Mouse (Mus musculus) monocyte, adult 5-6 weeks (primary cell): ENCODE data around the gene Sytl3. TPM values are rescaled to one million over a fixed set of nuclear protein-coding genes. Genes with fewer than 3 reads are reported as not detected.
"Not testable (repeated sequence)": the region's sequence is repeated elsewhere in the genome, so short reads cannot be mapped to it uniquely, and the experiment has no call there.

Experiments
- ATAC-seq: fragments of 153-309, 156-312 bp; replicated peaks from 2 replicates; pipeline ENCODE4 v1.8.0; 2017; ENCODE audit warnings: mild to moderate bottlenecking; ENCODE audit not compliant: low TSS enrichment, insufficient number of reproducible peaks, severe bottlenecking, poor library complexity, low FRiP score
- total RNA-seq: library from RNA; stranded (forward); fragments of 200-1000, 200-491, 200-594 nt; gene quantifications from 3 replicates; pipeline ENCODE4 v1.2.3, GENCODE M21; 2017

Sytl3 gene
- total RNA-seq, 1 experiment from 2014 or later, result 92.4 TPM

DNA sequence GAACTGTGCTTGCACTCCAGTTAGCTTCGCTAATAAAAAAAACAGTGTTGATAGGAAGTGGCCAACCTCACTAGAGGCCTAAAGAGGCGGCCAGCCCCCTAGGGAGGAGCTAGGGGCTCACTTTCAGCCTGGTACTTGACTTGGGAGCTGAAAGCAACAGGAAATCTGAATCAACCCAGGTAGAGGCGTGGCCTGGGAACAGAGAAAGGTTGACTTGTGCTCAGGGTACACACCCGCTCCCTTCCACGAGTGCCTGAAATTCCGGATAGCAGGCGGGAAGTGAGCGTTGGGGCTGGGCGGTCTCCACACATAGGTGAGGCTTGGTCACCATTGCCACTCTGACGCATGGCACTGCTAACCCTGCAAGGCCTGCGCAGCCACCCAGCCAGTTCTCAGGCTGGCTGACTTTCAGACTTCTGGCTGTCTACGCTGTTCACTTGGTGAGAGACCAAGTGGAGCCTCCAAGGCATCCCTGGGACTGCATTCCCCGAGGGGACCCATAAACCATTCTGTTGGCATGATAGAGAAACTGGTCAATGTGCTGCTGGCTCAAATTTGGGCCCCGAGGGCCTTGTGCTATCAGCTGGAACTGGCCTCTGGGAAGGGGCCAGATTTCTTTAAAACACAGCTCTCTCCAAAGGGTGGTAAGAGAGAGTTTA lies 18.0 kb upstream of the Sytl3 start:
- ATAC-seq, result 0 out of 2 replicates have a peak, but pooled peaks have one; percentile 11

GRCm38 (mm10) chr17:6644210-6644609 lies 14.7 kb upstream of the Sytl3 start:
- not testable (repeated sequence) for ATAC-seq

DNA sequence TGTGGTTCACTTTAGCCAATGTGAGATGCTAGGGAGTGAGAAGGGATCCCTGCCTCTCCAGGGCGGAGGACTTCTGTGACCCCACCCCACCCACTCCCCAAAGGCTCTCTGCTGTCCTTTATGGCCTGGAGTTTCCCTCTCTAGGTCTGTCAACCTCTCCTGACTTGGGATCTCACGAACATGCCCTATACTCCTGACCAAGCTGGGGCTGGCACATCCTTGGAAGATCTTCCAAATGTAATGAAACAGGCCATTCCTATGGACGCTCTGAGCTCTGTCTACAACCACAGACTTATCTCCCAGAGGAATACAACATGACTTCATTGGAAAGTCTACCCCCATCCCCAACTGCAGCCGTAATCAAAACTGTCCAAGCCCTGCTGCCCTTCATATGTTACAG lies 14.2 kb upstream of the Sytl3 start:
- ATAC-seq, result not testable (repeated sequence)

DNA sequence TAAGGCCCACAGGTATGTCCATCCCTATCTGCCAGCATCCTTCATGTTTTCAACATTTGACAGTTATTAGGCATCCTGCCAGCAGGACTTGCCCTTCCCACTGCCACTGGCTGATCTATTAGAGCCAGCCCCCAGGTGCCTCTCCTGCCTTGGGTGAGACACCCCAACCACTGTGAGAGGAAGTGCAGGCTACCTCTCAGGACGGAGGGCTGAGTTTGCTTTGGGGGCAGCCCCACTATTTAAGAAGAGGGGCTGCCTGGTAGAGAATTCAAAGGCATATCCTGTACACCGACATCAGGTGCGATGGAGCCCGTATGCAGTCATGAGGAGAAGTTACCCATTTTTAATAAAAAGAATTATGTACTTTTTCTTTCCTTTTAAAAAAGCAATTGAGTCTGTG lies 13.2 kb upstream of the Sytl3 start:
- ATAC-seq, result not testable (repeated sequence)

GRCm38 (mm10) chr17:6646841-6647240 lies 12.1 kb upstream of the Sytl3 start:
- not testable (repeated sequence) for ATAC-seq

DNA sequence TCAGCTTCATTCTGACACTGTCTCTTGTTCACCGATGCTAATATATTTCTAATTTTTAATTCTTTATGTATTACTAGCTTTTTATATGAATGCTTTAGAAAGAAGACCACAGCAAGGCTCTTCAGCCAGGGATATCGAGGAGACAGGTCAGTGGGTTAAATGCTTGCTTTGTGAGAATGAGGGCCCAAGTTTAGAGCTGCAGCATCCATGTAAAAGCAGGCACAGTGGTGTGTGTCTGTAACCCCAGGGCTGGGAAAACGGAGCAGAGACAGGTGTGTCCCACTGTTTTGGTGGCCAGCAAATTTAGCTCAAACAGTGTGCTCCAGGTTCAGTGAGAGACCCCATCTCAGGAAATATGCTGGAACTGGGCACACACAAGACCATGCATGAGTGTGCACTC lies 11.4 kb upstream of the Sytl3 start:
- ATAC-seq, result not testable (repeated sequence)

GRCm38 (mm10) chr17:6650904-6651565 lies 7.9 kb upstream of the Sytl3 start:
- not testable (repeated sequence) for ATAC-seq

- not testable (repeated sequence) for ATAC-seq
Measured at GRCm38 (mm10) chr17:6653341-6653946, 5.4 kb upstream of the Sytl3 start.

DNA sequence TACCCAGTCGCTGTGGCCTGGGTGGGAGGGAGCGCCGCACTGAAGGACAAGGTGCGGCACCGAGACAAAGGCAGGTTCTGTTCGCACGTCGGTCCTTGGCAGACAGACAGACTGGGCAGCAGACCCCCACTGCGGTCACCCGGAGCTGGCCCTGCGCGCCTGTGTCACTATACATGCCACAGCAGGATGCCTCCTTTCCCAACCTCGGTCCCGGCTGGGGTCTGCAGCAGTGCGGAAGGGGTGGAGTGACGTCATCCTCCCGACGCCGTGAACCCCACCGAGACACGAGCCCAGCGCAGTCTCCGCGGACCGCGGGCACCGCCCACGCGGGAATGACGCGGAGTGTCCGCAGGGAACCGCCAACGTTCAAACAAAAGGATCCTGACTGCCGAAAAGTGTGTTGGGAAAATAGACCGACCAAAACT lies 3.8 kb upstream of the Sytl3 start:
- peak; percentile 34 for ATAC-seq

DNA sequence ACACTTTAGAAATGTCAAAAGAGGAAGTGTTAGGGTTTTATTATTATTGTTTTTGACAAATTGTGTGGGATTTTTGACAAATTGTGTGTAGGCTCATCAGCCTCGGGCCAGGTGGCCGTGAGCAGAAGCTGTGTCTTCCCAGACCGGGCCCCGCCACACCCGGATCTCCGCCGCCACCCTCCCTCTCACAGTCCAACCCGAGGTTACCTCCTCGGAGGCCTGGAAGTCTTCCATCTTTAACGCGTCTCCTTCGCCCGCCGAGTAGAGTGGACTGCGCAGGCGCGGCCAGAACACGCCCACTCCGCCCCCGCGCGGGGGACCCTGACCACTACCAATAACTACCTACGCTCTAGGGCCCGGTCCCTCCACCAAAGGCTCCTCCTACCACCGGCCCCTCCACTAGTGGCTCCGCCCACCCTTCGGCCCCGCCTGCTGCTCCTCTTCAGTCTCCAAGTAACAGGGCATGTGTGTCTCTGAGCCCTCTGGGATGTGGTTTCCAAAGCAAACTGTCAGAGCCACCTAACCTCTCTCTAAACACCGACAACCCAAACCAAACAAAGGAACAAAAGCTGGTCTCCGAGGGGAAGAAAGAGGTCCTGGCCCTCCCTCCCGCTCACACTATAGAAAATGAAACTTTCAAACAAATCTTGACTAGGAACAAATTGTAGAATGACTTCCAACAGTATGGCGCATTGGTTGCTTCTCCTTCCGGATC lies 3.2 kb upstream of the Sytl3 start, which contains the start of gene Dynlt1f:
Gene Dynlt1f (minus strand): TSS at position 334 of the 715 bp plus-strand sequence.
- ATAC-seq, result peak; percentile 92

DNA sequence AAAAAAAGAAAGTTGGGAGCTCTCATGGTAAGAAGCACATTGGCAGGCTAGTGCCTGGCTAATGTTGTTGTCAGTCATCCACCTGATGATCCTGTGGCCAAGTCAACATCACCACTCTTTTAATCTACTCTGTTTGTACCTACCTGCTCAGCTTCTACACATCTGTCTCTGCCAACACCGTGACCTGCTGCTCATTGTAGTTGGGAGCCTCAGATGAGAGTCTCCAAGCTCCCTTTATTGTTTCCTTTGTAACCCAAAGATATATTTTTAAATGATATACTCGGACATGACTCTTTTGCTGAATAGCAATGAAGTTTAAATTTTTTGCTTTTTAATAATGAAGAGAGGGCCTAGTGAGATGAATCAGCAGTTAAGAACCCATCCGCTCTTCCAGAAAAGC lies 2.4 kb upstream of the Sytl3 start:
- ATAC-seq, result not testable (repeated sequence)

GRCm38 (mm10) chr17:6660589-6660988 lies 1.7 kb downstream of the Sytl3 start:
- not testable (repeated sequence) for ATAC-seq

GRCm38 (mm10) chr17:6661093-6661816 lies 2.4 kb downstream of the Sytl3 start:
- ATAC-seq, result 0 out of 2 replicates have a peak, but pooled peaks have one; percentile 12

DNA sequence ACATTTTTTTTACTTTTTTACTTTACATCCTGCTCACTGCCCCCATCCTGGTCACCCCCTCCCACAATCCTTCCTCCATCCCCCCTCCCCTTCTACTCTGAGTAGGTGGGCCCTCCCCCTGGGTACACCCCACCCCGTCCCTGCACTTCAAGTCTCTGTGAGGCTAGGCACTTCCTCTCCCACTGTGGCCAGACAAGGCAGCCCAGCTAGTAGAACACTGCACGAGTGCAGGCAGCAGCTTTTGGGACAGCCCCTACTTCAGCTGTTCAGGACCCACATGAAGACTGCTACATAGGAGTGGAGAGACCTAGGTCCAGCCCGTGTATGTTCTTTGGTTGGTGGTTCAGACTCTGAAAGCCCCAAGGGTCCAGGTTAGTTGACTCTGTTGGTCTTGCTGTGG lies 3.9 kb downstream of the Sytl3 start:
- not testable (repeated sequence) for ATAC-seq

GRCm38 (mm10) chr17:6665389-6665788 lies 6.5 kb downstream of the Sytl3 start:
- ATAC-seq, result not testable (repeated sequence)

- ATAC-seq, result not testable (repeated sequence)
Measured at GRCm38 (mm10) chr17:6668522-6668921, 9.6 kb downstream of the Sytl3 start.

GRCm38 (mm10) chr17:6674297-6674696 lies 15.4 kb downstream of the Sytl3 start:
- ATAC-seq, result not testable (repeated sequence)

DNA sequence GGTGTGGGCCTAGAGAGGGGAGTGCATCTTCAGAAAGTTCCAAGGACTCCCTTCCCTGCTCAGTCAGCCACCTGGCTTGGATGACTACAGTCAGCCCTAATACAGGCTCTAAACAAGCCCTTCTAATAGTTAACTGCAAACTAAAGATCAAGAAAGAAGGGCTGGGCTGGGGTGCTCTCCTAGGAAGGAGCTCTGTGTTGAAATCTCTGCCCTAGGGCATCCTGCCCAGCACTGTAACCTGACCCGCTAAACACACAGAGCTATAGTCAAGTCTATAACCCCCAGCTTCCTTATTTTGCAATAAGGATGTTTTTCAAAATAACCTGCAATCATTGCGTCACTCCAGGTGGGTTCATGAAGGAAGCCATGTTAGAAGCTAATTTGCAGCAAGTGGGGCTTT lies 19.2 kb downstream of the Sytl3 start:
- ATAC-seq, result not testable (repeated sequence)
